Mouse (Mus musculus) MEL (cell line): ENCODE measurements around the gene Gm11549.

Experiments
- EP300 ChIP-seq, 2 experiments: IDR thresholded peaks; 2 replicates each; pipeline ENCODE4 v1.6.1; 2011; ENCODE audit warnings: improper control_type of control experiment in 2 of 2, low read length in 2 of 2, low read depth in 1 of 2, mild to moderate bottlenecking in 1 of 2
- HCFC1 ChIP-seq: IDR thresholded peaks from 2 replicates; pipeline ENCODE4 v1.6.1; 2012; ENCODE audit warnings: low read depth, mild to moderate bottlenecking, inconsistent platforms, low read length, improper control_type of control experiment, moderate library complexity
- MAFK ChIP-seq: IDR thresholded peaks from 2 replicates; pipeline ENCODE4 v1.6.1; 2011; ENCODE audit warnings: low read depth, mild to moderate bottlenecking, low read length, improper control_type of control experiment, borderline replicate concordance
- POLR2A ChIP-seq, 2 experiments: IDR thresholded peaks; 2 replicates each; pipeline ENCODE4 v1.6.1; 2011 to 2012; ENCODE audit warnings: low read length in 2 of 2, mild to moderate bottlenecking in 2 of 2, control low read depth in 1 of 2, improper control_type of control experiment in 1 of 2, low read depth in 1 of 2, moderate library complexity in 1 of 2; ENCODE audit not compliant: control insufficient read depth in 1 of 2, insufficient read depth in 1 of 2, poor library complexity in 1 of 2
- POLR2AphosphoS5 ChIP-seq: IDR thresholded peaks from 2 replicates; pipeline ENCODE4 v1.6.1; 2012; ENCODE audit warnings: low read depth, borderline replicate concordance, mild to moderate bottlenecking, inconsistent platforms, low read length, moderate library complexity, mixed read lengths

DNA sequence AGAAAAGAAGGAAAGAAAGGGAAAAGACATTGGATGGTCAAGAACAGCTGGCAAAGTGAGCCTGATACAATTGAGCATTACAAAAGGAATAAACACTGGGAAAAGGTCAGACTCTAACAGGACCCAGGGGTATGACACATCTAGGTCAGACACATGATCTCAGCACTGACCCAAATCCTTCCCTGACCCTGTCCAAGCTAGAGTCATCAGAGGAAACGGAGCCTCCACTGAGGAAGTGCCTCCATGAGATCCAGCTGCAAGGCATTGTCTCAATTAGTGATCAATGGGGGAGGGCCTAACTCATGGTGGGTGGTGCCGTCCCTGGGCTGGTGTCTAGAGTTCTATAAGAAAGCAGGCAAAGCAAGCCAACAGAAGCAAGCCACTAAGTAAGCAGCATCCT lies 52.7 kb downstream of the Gm11549 start:
- no peak for TF ChIP-seq MAFK
- no peak for TF ChIP-seq EP300 (IDR thresholded peaks at IDR 0.05; ENCODE audit: low read depth in 1 of 2, low read length in 2 of 2)
- no peak for TF ChIP-seq POLR2A (IDR thresholded peaks at IDR 0.05; ENCODE audit: control insufficient read depth in 1 of 2, insufficient read depth in 1 of 2, low read depth in 1 of 2, low read length in 2 of 2, poor library complexity in 1 of 2)
- TF ChIP-seq HCFC1: no peak
- TF ChIP-seq POLR2AphosphoS5: no peak
